Mouse (Mus musculus): ENCODE measurements around the gene Myog. TPM values are rescaled to one million over a fixed set of nuclear protein-coding genes. Genes with fewer than 3 reads are reported as not detected.
"Not testable (repeated sequence)": the region's sequence is repeated elsewhere in the genome, so short reads cannot be mapped to it uniquely, and the experiment has no call there.

Gene Myog
- polyA plus RNA-seq (2015; fragmentation: Nextera tagmentation; extraction: Ambion mirVana) = 0.54 and 1.1 TPM in 2 replicates

- Histone ChIP-seq H3K4me3 (replicated peaks) (no peak within 1 kb of the TSS), H3K27me3 (replicated peaks) (no peaks in the 10 kb centered on the region), H3K4me2 (replicated peaks) (no peak within 1 kb of the TSS), H3K36me3 (no peaks in the 10 kb centered on the region), H3K9me3 (no peaks in the 10 kb centered on the region), H3K9ac (no peak within 1 kb of the TSS), H3K27ac (no peak within 1 kb of the TSS), H3K4me1 (replicated peaks) (peaks cover 11% of the 10 kb centered on the region)
- WGBS = 43% methylated on average over 11 of the region's 11 CpGs
- no peak for ATAC-seq
These were observed at the start of gene Myog for GRCm38 (mm10) chr1:134289598-134290099. Myog (plus strand) TSS chr1:134289989.

GRCm38 (mm10) chr1:134240701-134241100, 49.1 kb upstream of the Myog start:
- 0 out of 2 replicates have a peak, but pooled peaks cover 7% of the 10 kb centered on the region for H3K27me3 ChIP-seq (replicated peaks)
- no peak overlapping the region for H3K4me3 ChIP-seq (replicated peaks)
- WGBS = 84% methylated on average over 9 of the region's 9 CpGs
- no peak overlapping the region for H3K4me2 ChIP-seq (replicated peaks)
- H3K36me3 ChIP-seq = no peaks in the 10 kb centered on the region
- no peak for ATAC-seq
- peaks cover 12% of the 10 kb centered on the region for H3K4me1 ChIP-seq (replicated peaks)
- H3K9me3 ChIP-seq = no peaks in the 10 kb centered on the region
- H3K27ac ChIP-seq = no peak overlapping the region
- no peak overlapping the region for H3K9ac ChIP-seq

- H3K4me2 ChIP-seq (replicated peaks) = no peak overlapping the region
- 62% methylated on average over 8 of the region's 8 CpGs for WGBS
- H3K36me3 ChIP-seq = no peaks in the 10 kb centered on the region
These were observed 48.5 kb upstream of the Myog start for GRCm38 (mm10) chr1:134241298-134241697.

GRCm38 (mm10) chr1:134242286-134242685, 47.5 kb upstream of the Myog start:
- Histone ChIP-seq H3K4me1 (replicated peaks) (peaks cover 8% of the 10 kb centered on the region), H3K27ac (no peak overlapping the region), H3K9me3 (no peaks in the 10 kb centered on the region), H3K4me3 (replicated peaks) (no peak overlapping the region), H3K36me3 (no peaks in the 10 kb centered on the region), H3K27me3 (replicated peaks) (no peaks in the 10 kb centered on the region), H3K9ac (no peak overlapping the region), H3K4me2 (replicated peaks) (no peak overlapping the region)
- no peak for ATAC-seq
- 65% methylated on average over 2 of the region's 2 CpGs for WGBS

More at GRCm38 (mm10) chr1:134241298-134241697, 48.5 kb upstream of the Myog start:
- Histone ChIP-seq H3K27ac (no peak overlapping the region), H3K27me3 (replicated peaks) (0 out of 2 replicates have a peak, but pooled peaks cover 1% of the 10 kb centered on the region), H3K4me3 (replicated peaks) (no peak overlapping the region), H3K9me3 (no peaks in the 10 kb centered on the region), H3K4me1 (replicated peaks) (peaks cover 11% of the 10 kb centered on the region), H3K9ac (no peak overlapping the region)
- no peak for ATAC-seq

GRCm38 (mm10) chr1:134243505-134243904, 46.3 kb upstream of the Myog start:
- peaks cover 7% of the 10 kb centered on the region for H3K4me1 ChIP-seq (replicated peaks)
- 74% methylated on average over 6 of the region's 6 CpGs for WGBS
- no peak overlapping the region for H3K27ac ChIP-seq
- H3K9me3 ChIP-seq = no peaks in the 10 kb centered on the region
- H3K4me3 ChIP-seq (replicated peaks) = no peak overlapping the region
- no peak overlapping the region; the same call in 1 of the 2 replicates for H3K9ac ChIP-seq
- no peak for ATAC-seq
- H3K4me2 ChIP-seq (replicated peaks) = no peak overlapping the region
- no peaks in the 10 kb centered on the region for H3K36me3 ChIP-seq
- no peaks in the 10 kb centered on the region for H3K27me3 ChIP-seq (replicated peaks)

GRCm38 (mm10) chr1:134243948-134244914, 45.6 kb upstream of the Myog start:
- Histone ChIP-seq H3K4me1 (replicated peaks) (peaks cover 7% of the 10 kb centered on the region), H3K4me2 (replicated peaks) (peak overlapping the region; percentile 53), H3K4me3 (replicated peaks) (no peak overlapping the region; the same call in 1 of the 2 replicates), H3K27me3 (replicated peaks) (no peaks in the 10 kb centered on the region), H3K36me3 (no peaks in the 10 kb centered on the region), H3K27ac (no peak overlapping the region), H3K9me3 (no peaks in the 10 kb centered on the region), H3K9ac (no peak overlapping the region; the same call in 1 of the 2 replicates)
- peak; percentile 91 for ATAC-seq
- WGBS = 23% methylated on average over 35 of the region's 35 CpGs

- peak; percentile 32; the same call in 1 of the 2 replicates for ATAC-seq
- 77% methylated on average over 14 of the region's 14 CpGs for WGBS
- no peaks in the 10 kb centered on the region for H3K36me3 ChIP-seq
These were observed 44.6 kb upstream of the Myog start for GRCm38 (mm10) chr1:134245004-134245717.

GRCm38 (mm10) chr1:134246590-134246989, 43.2 kb upstream of the Myog start:
- Histone ChIP-seq H3K4me2 (replicated peaks) (no peak overlapping the region), H3K27ac (no peak overlapping the region), H3K4me1 (replicated peaks) (peaks cover 7% of the 10 kb centered on the region), H3K36me3 (no peaks in the 10 kb centered on the region), H3K4me3 (replicated peaks) (no peak overlapping the region), H3K9me3 (no peaks in the 10 kb centered on the region), H3K9ac (no peak overlapping the region), H3K27me3 (replicated peaks) (no peaks in the 10 kb centered on the region)
- WGBS = 57% methylated on average over 4 of the region's 4 CpGs
- no peak for ATAC-seq

More at GRCm38 (mm10) chr1:134245004-134245717, 44.6 kb upstream of the Myog start:
- Histone ChIP-seq H3K4me1 (replicated peaks) (peaks cover 7% of the 10 kb centered on the region), H3K4me3 (replicated peaks) (no peak overlapping the region), H3K27me3 (replicated peaks) (no peaks in the 10 kb centered on the region), H3K27ac (no peak overlapping the region), H3K9me3 (no peaks in the 10 kb centered on the region), H3K4me2 (replicated peaks) (no peak overlapping the region), H3K9ac (no peak overlapping the region)

- not testable (repeated sequence) for ATAC-seq; H3K27ac ChIP-seq; H3K36me3 ChIP-seq; H3K27me3 ChIP-seq (replicated peaks); H3K4me2 ChIP-seq (replicated peaks); H3K9me3 ChIP-seq; H3K4me1 ChIP-seq (replicated peaks); H3K9ac ChIP-seq; H3K4me3 ChIP-seq (replicated peaks)
- WGBS = 79% methylated on average over 1 of the region's 1 CpGs
These were observed 40.1 kb upstream of the Myog start for GRCm38 (mm10) chr1:134249681-134250080.

- Histone ChIP-seq H3K9me3 (no peaks in the 10 kb centered on the region), H3K9ac (no peak overlapping the region), H3K27me3 (replicated peaks) (no peaks in the 10 kb centered on the region), H3K36me3 (no peaks in the 10 kb centered on the region), H3K4me3 (replicated peaks) (no peak overlapping the region), H3K4me2 (replicated peaks) (no peak overlapping the region), H3K27ac (no peak overlapping the region), H3K4me1 (replicated peaks) (no peaks in the 10 kb centered on the region)
- 88% methylated on average over 6 of the region's 6 CpGs for WGBS
- ATAC-seq = no peak
These were observed 25.4 kb upstream of the Myog start for GRCm38 (mm10) chr1:134264341-134264740.

GRCm38 (mm10) chr1:134265797-134266196, 24.0 kb upstream of the Myog start:
- H3K9ac ChIP-seq = no peak overlapping the region
- H3K4me1 ChIP-seq (replicated peaks) = no peaks in the 10 kb centered on the region
- no peak overlapping the region for H3K27ac ChIP-seq
- ATAC-seq = no peak
- no peaks in the 10 kb centered on the region for H3K9me3 ChIP-seq
- H3K4me2 ChIP-seq (replicated peaks) = no peak overlapping the region
- 29% methylated on average over 2 of the region's 2 CpGs for WGBS
- no peaks in the 10 kb centered on the region for H3K36me3 ChIP-seq
- H3K4me3 ChIP-seq (replicated peaks) = no peak overlapping the region
- H3K27me3 ChIP-seq (replicated peaks) = no peaks in the 10 kb centered on the region

GRCm38 (mm10) chr1:134270026-134270425, 19.8 kb upstream of the Myog start:
- no peaks in the 10 kb centered on the region for H3K9me3 ChIP-seq
- H3K4me3 ChIP-seq (replicated peaks) = no peak overlapping the region
- ATAC-seq = no peak
- no peaks in the 10 kb centered on the region for H3K27me3 ChIP-seq (replicated peaks)
- H3K27ac ChIP-seq = no peak overlapping the region
- H3K36me3 ChIP-seq = no peaks in the 10 kb centered on the region
- WGBS = 81% methylated on average over 7 of the region's 7 CpGs
- H3K4me1 ChIP-seq (replicated peaks) = no peaks in the 10 kb centered on the region
- no peak overlapping the region for H3K4me2 ChIP-seq (replicated peaks)
- no peak overlapping the region for H3K9ac ChIP-seq

Measured in intestine, embryonic 15.5 days (tissue).